Mouse (Mus musculus): ENCODE results near the gene Gimap9.

GRCm38 (mm10) chr6:48628377-48628776 lies 47.6 kb upstream of the Gimap9 start:
- TF ChIP-seq ZC3H11A (IDR thresholded peaks at IDR 0.05; ENCODE audit: borderline replicate concordance, low read depth, low read length) (no peak), HCFC1 (IDR thresholded peaks at IDR 0.05; ENCODE audit: borderline replicate concordance, insufficient read depth, low read length) (no peak)
